Mouse (Mus musculus): Measurements from ENCODE around the gene Ntrk3. TPM values are rescaled to one million over a fixed set of nuclear protein-coding genes. Genes with fewer than 3 reads are reported as not detected.

Gene Ntrk3
- polyA plus RNA-seq, 1 experiment from 2014 or later, result 3.8 TPM

GRCm38 (mm10) chr7:78431611-78432010 lies 306.2 kb downstream of the Ntrk3 start:
- Histone ChIP-seq H3K36me3 (replicated peaks) (no peaks in the 10 kb centered on the region), H3K4me1 (peaks cover 6% of the 10 kb centered on the region), H3K27ac (no peak overlapping the region), H3K27me3 (ENCODE audit: poor library complexity, severe bottlenecking) (no peaks in the 10 kb centered on the region), H3K4me3 (no peak overlapping the region), H3K9me3 (no peaks in the 10 kb centered on the region)
- 92% methylated on average over 4 of the region's 4 CpGs for WGBS
- DNase-seq (ENCODE audit: extremely low spot score, low spot score), result no peak

DNA sequence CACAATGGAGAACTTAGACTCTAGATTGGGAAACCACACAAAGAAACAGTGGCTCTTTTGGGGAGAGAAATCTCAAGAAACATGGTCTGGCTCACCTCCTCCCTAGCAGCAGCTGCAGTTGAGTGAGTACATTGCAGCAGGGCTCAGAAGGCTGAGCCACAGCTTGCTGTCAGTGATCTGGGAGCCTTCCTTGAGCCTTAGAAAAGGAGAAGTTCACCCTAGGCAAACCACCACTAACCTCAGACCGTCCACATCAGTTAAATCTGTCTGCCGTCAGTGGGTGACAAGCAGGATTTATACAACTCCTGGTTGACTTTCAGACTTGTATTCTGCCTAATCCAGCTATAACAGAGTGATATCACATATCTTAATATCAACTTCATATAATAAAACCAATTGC lies 325.6 kb downstream of the Ntrk3 start:
- no peak for DNase-seq (ENCODE audit: extremely low spot score, low spot score)
- no peaks in the 10 kb centered on the region for H3K27me3 ChIP-seq (ENCODE audit: poor library complexity, severe bottlenecking)
- no peaks in the 10 kb centered on the region for H3K4me1 ChIP-seq
- H3K4me3 ChIP-seq, result no peak overlapping the region
- no peaks in the 10 kb centered on the region for H3K9me3 ChIP-seq
- H3K27ac ChIP-seq, result no peak overlapping the region
- 96% methylated on average over 2 of the region's 2 CpGs for WGBS
- no peaks in the 10 kb centered on the region for H3K36me3 ChIP-seq (replicated peaks)

DNA sequence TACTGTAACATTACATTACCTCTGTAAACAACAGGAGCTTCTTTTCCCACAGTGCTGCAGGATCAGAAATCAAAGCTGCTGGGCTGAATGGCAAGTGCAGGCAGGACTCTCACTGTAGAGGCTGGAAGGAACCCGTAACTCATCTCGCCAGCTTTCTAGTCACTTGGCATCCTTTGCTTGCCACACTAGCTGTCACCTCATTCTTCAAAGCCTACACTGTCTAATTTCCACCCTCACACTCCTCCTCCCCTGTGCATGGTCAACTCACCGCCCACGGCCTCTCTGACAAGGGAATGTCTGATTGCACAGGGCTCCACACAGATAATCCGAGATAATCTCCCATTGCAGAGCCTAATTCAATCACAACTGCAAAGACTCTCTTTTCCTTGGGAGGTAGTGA lies 327.8 kb downstream of the Ntrk3 start:
- 71% methylated on average over 5 of the region's 5 CpGs for WGBS

DNA sequence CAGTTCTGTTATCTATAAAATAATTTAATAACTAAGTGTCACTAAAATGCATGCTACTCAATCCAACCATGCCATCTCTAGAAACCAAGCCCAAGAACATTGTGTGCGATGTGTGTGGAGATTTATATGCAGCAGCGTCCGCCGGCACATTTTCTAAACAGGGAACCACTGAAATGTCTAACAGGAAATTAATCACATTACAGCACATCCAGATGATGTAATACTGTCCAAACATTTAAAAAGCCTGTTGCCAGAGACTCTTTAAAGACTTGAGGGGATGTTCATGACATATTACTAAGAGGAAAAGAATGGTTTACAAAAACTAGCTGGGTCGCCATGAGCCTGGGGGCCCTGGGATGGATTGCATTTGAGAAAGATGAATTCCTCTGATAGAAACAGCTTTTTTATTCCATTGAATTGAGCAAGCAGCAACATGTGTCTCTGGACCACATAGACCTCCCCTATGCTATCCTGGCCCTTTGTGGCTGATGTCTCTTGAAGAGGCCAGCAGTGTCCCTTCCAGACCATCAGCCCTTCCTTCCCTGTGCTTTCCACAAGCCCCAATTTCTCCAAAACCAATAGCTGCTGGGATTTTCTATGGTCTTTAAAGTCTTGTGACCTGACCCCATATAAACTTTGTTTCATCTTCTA lies 331.0 kb downstream of the Ntrk3 start:
- no peak for DNase-seq (ENCODE audit: extremely low spot score, low spot score)
- H3K27me3 ChIP-seq (ENCODE audit: poor library complexity, severe bottlenecking), result no peaks in the 10 kb centered on the region
- 92% methylated on average over 5 of the region's 5 CpGs for whole genome bisulfite sequencing
- H3K27ac ChIP-seq, result no peak overlapping the region
- H3K36me3 ChIP-seq (replicated peaks), result no peaks in the 10 kb centered on the region
- H3K9me3 ChIP-seq, result no peaks in the 10 kb centered on the region
- H3K4me3 ChIP-seq, result no peak overlapping the region
- H3K4me1 ChIP-seq, result no peaks in the 10 kb centered on the region

More for the DNA sequence above, 327.8 kb downstream of the Ntrk3 start:
- Histone ChIP-seq H3K4me3 (no peak overlapping the region), H3K36me3 (replicated peaks) (no peaks in the 10 kb centered on the region), H3K4me1 (no peaks in the 10 kb centered on the region), H3K27ac (no peak overlapping the region), H3K27me3 (ENCODE audit: poor library complexity, severe bottlenecking) (no peaks in the 10 kb centered on the region), H3K9me3 (no peaks in the 10 kb centered on the region)
- no peak for DNase-seq (ENCODE audit: extremely low spot score, low spot score)

GRCm38 (mm10) chr7:78404481-78404880 lies 333.3 kb downstream of the Ntrk3 start:
- 95% methylated on average over 6 of the region's 6 CpGs for WGBS
- no peak for DNase-seq (ENCODE audit: extremely low spot score, low spot score)
- Histone ChIP-seq H3K4me1 (no peaks in the 10 kb centered on the region), H3K27ac (no peak overlapping the region), H3K27me3 (ENCODE audit: poor library complexity, severe bottlenecking) (no peaks in the 10 kb centered on the region), H3K4me3 (no peak overlapping the region), H3K36me3 (replicated peaks) (no peaks in the 10 kb centered on the region), H3K9me3 (no peaks in the 10 kb centered on the region)

- no peaks in the 10 kb centered on the region for H3K36me3 ChIP-seq (replicated peaks)
- no peak overlapping the region for H3K4me3 ChIP-seq
- WGBS, result 81% methylated on average over 3 of the region's 3 CpGs
- H3K4me1 ChIP-seq, result no peaks in the 10 kb centered on the region
- H3K27ac ChIP-seq, result no peak overlapping the region
- no peaks in the 10 kb centered on the region for H3K27me3 ChIP-seq (ENCODE audit: poor library complexity, severe bottlenecking)
- H3K9me3 ChIP-seq, result no peaks in the 10 kb centered on the region
- no peak for DNase-seq (ENCODE audit: extremely low spot score, low spot score)
Measured at GRCm38 (mm10) chr7:78402495-78402894, 335.3 kb downstream of the Ntrk3 start.

DNA sequence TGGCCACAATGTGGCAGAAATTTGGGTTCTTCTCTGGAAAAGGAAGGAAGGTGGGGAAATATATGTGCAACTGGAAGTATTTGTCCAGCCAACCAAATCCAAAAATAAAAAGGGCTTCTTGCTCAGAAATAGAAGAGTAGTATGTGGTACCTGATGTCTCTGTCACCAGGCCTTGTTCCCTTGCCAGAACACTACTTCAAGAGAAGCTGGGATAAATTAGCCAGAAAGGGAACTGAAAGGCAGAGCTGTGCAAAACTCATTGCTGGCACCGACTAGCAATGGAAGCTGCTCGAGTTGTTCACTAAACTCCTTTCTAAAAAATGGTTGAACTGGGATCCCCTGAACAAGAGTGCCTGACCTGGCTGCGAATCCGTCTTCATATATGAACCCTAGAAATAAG lies 337.6 kb downstream of the Ntrk3 start:
- no peak for DNase-seq (ENCODE audit: extremely low spot score, low spot score)
- Histone ChIP-seq H3K36me3 (replicated peaks) (no peaks in the 10 kb centered on the region), H3K27ac (no peak overlapping the region), H3K4me3 (no peak overlapping the region), H3K27me3 (ENCODE audit: poor library complexity, severe bottlenecking) (no peaks in the 10 kb centered on the region), H3K9me3 (no peaks in the 10 kb centered on the region), H3K4me1 (no peaks in the 10 kb centered on the region)
- WGBS, result 86% methylated on average over 4 of the region's 4 CpGs

- peaks cover 4% of the 10 kb centered on the region; the same call in 1 of the 2 replicates for H3K9me3 ChIP-seq
- DNase-seq (ENCODE audit: extremely low spot score, low spot score), result no peak
- no peak overlapping the region for H3K27ac ChIP-seq
- no peaks in the 10 kb centered on the region for H3K36me3 ChIP-seq (replicated peaks)
- H3K4me3 ChIP-seq, result no peak overlapping the region
- no peaks in the 10 kb centered on the region for H3K4me1 ChIP-seq
- H3K27me3 ChIP-seq (ENCODE audit: poor library complexity, severe bottlenecking), result no peaks in the 10 kb centered on the region
Measured at GRCm38 (mm10) chr7:78398377-78398776, 339.4 kb downstream of the Ntrk3 start.

DNA sequence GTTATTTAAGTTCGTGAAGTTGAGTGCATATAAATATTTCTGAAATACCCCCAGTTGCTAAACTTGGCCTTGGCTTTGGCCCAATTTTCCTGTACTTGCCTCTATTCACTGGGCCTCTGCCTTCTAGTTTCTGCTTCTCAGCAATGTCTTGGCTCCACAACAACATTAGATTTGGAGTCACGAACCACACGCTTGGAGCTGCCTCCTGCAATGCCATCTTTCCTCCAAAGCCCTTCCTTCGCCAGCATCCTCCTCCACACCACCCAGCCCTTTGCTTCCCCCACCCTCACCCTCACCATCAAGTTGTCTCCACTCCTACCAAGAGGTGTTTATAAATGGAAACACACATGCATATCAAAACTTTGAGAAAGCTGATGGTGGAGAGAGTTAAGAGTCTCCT lies 340.6 kb downstream of the Ntrk3 start:
- H3K4me3 ChIP-seq, result no peak overlapping the region
- H3K36me3 ChIP-seq (replicated peaks), result no peaks in the 10 kb centered on the region
- 87% methylated on average over 4 of the region's 4 CpGs for whole genome bisulfite sequencing
- peaks cover 7% of the 10 kb centered on the region; the same call in 1 of the 2 replicates for H3K9me3 ChIP-seq
- H3K27me3 ChIP-seq (ENCODE audit: poor library complexity, severe bottlenecking), result no peaks in the 10 kb centered on the region
- no peaks in the 10 kb centered on the region for H3K4me1 ChIP-seq
- DNase-seq (ENCODE audit: extremely low spot score, low spot score), result no peak
- no peak overlapping the region for H3K27ac ChIP-seq

- Histone ChIP-seq H3K27ac (no peak overlapping the region), H3K4me1 (no peaks in the 10 kb centered on the region), H3K27me3 (ENCODE audit: poor library complexity, severe bottlenecking) (no peaks in the 10 kb centered on the region), H3K4me3 (no peak overlapping the region), H3K9me3 (peaks cover 7% of the 10 kb centered on the region; the same call in 1 of the 2 replicates), H3K36me3 (replicated peaks) (no peaks in the 10 kb centered on the region)
- DNase-seq (ENCODE audit: extremely low spot score, low spot score), result no peak
- WGBS, result 91% methylated on average over 3 of the region's 3 CpGs
Measured at GRCm38 (mm10) chr7:78390019-78390418, 347.8 kb downstream of the Ntrk3 start.

DNA sequence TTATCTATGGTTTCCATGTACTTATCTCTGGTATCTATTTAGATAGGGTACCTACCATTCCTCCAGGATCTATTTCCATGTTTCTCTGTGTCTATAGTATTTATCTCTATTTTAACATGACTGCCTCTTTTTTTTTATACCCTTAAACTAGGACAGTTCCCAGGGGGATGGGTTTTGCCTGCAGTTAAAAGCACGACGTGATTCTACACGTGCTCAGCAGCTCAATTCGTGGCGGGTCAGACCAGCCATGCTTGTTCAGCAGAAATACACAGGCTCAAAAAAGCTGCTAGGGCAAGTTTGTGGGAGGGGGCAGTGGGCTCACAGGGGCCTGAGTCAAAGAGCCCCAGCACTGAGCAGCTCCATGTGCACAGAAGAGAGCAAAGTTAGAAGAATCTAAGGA lies 349.7 kb downstream of the Ntrk3 start:
- Histone ChIP-seq H3K27me3 (ENCODE audit: poor library complexity, severe bottlenecking) (no peaks in the 10 kb centered on the region), H3K9me3 (no peaks in the 10 kb centered on the region), H3K4me1 (no peaks in the 10 kb centered on the region), H3K36me3 (replicated peaks) (no peaks in the 10 kb centered on the region), H3K27ac (no peak overlapping the region), H3K4me3 (no peak overlapping the region)
- no peak for DNase-seq (ENCODE audit: extremely low spot score, low spot score)
- 89% methylated on average over 5 of the region's 5 CpGs for WGBS

GRCm38 (mm10) chr7:78385971-78386370 lies 351.8 kb downstream of the Ntrk3 start:
- H3K9me3 ChIP-seq, result no peaks in the 10 kb centered on the region
- no peaks in the 10 kb centered on the region for H3K27me3 ChIP-seq (ENCODE audit: poor library complexity, severe bottlenecking)
- WGBS, result 83% methylated on average over 1 of the region's 1 CpGs

DNA sequence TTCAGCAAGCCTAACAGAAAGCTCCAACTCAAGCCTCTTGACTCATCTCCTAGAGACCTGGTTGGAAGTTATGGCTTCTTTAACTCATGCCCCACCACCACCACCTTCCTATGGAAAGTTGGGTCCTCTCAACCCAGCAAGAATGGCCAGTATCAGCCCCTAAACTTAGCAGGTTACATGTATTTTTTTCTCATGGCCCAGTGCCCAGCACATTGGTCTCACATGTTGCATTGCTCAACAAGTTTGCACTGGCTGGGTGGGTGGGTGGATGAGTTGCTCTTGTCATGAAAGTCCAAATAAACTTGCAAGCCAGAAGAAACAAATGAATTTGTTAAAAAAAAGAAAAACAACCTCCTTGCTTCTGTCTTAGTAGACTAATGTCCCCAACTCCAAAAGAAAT lies 353.7 kb downstream of the Ntrk3 start:
- Histone ChIP-seq H3K36me3 (replicated peaks) (no peaks in the 10 kb centered on the region), H3K9me3 (no peaks in the 10 kb centered on the region), H3K4me1 (no peaks in the 10 kb centered on the region), H3K27ac (no peak overlapping the region), H3K27me3 (ENCODE audit: poor library complexity, severe bottlenecking) (no peaks in the 10 kb centered on the region), H3K4me3 (no peak overlapping the region)
- DNase-seq (ENCODE audit: extremely low spot score, low spot score), result no peak

More at GRCm38 (mm10) chr7:78385971-78386370, 351.8 kb downstream of the Ntrk3 start:
- DNase-seq (ENCODE audit: extremely low spot score, low spot score), result no peak
- Histone ChIP-seq H3K27ac (no peak overlapping the region), H3K4me1 (no peaks in the 10 kb centered on the region), H3K4me3 (no peak overlapping the region), H3K36me3 (replicated peaks) (no peaks in the 10 kb centered on the region)

GRCm38 (mm10) chr7:78382126-78382525 lies 355.7 kb downstream of the Ntrk3 start:
- Histone ChIP-seq H3K4me3 (no peak overlapping the region), H3K27ac (no peak overlapping the region), H3K36me3 (replicated peaks) (no peaks in the 10 kb centered on the region), H3K27me3 (ENCODE audit: poor library complexity, severe bottlenecking) (no peaks in the 10 kb centered on the region), H3K4me1 (no peaks in the 10 kb centered on the region), H3K9me3 (no peaks in the 10 kb centered on the region)
- no peak for DNase-seq (ENCODE audit: extremely low spot score, low spot score)
- 27% methylated on average over 1 of the region's 1 CpGs for WGBS
